Mouse (Mus musculus): ENCODE results near the gene Fam110a.

- TF ChIP-seq CTCF (IDR thresholded peaks at IDR 0.05; ENCODE audit: low read depth, low read length), result no peak
- TF ChIP-seq POLR2A (IDR thresholded peaks at IDR 0.05; ENCODE audit: extremely low read depth, insufficient read depth, low read length), result no peak
Measured at GRCm38 (mm10) chr2:151982476-151982875, 2.5 kb upstream of the Fam110a start.

Data from liver, adult 2 months (tissue).